Mouse (Mus musculus) skeletal muscle tissue, postnatal 0 days (tissue): ENCODE measurements around the gene Prdx6. TPM values are rescaled to one million over a fixed set of nuclear protein-coding genes. Genes with fewer than 3 reads are reported as not detected.

Source experiments
- polyA plus RNA-seq: library from polyadenylated mRNA; unstranded; fragments of >200 nt; fragmentation: Nextera tagmentation; extraction: Ambion mirVana; gene quantifications from 2 replicates; pipeline ENCODE4 v1.2.1, GENCODE M21; 2015

Prdx6 gene
- 120 and 131 TPM in 2 replicates for polyA plus RNA-seq

GRCm38 (mm10) chr1:161250604-161251416, at the start of gene Prdx6:
Gene Prdx6, minus strand, starts transcription at chr1:161251219.

Other genes starting within 250 kb of the Prdx6 start
- gene Zbtb37, start 216.4 kb downstream of the Prdx6 start, polyA plus RNA-seq, result 2.8 and 3.7 TPM in 2 replicates
- 10.9 and 13.3 TPM in 2 replicates for gene Dars2, start 180.6 kb downstream of the Prdx6 start, polyA plus RNA-seq
- 5.9 and 6.2 TPM in 2 replicates for gene Cenpl, start 180.5 kb downstream of the Prdx6 start, polyA plus RNA-seq
- gene Klhl20, start 119.7 kb downstream of the Prdx6 start, polyA plus RNA-seq, result 9.6 and 10.2 TPM in 2 replicates
- 0.17 TPM in 1 of 2 replicates, not detected in the other for gene Ankrd45, start 108.5 kb downstream of the Prdx6 start, polyA plus RNA-seq
- gene Tex50, start 91.9 kb downstream of the Prdx6 start, polyA plus RNA-seq, result not detected in 2 replicates
- 0.10 TPM in 1 of 2 replicates, not detected in the other for gene Tnfsf4, start 144.2 kb upstream of the Prdx6 start, polyA plus RNA-seq
- gene Tnfsf18, start 243.4 kb upstream of the Prdx6 start, polyA plus RNA-seq, result 0.06 and 0.13 TPM in 2 replicates